Mouse (Mus musculus) liver, embryonic 12.5 days (tissue): Measurements from ENCODE around the gene Ano6. TPM values are rescaled to one million over a fixed set of nuclear protein-coding genes. Genes with fewer than 3 reads are reported as not detected.

Experiments
- ATAC-seq: fragments of 200-750 bp; cut with Nextera tagmentation; 2 replicates; pipeline ENCODE4 v1.8.0; 2017; ENCODE audit warnings: moderate number of reproducible peaks, mild to moderate bottlenecking, moderate library complexity
- H3K27ac ChIP-seq: fragments of 300-500 bp; sonication (generic); 2 replicates; pipeline ENCODE4 v1.5.1; 2016; ENCODE audit warnings: mild to moderate bottlenecking
- H3K27me3 ChIP-seq: fragments of 300-500 bp; sonication (generic); replicated peaks from 2 replicates; pipeline ENCODE4 v1.6.1; 2016; ENCODE audit warnings: mild to moderate bottlenecking, moderate library complexity
- H3K36me3 ChIP-seq: fragments of 300-500 bp; sonication (generic); 2 replicates; pipeline ENCODE4 v1.6.1; 2016; ENCODE audit warnings: mild to moderate bottlenecking, moderate library complexity
- H3K4me1 ChIP-seq: fragments of 300-500 bp; sonication (generic); 2 replicates; pipeline ENCODE4 v1.6.1; 2016
- H3K4me2 ChIP-seq: fragments of 300-500 bp; sonication (generic); 2 replicates; pipeline ENCODE4 v1.6.1; 2016; ENCODE audit warnings: mild to moderate bottlenecking, moderate library complexity
- H3K4me3 ChIP-seq: fragments of 300-500 bp; sonication (generic); 2 replicates; pipeline ENCODE4 v1.5.1; 2016; ENCODE audit warnings: mild to moderate bottlenecking, moderate library complexity
- H3K9ac ChIP-seq: fragments of 300-500 bp; sonication (generic); 2 replicates; pipeline ENCODE4 v1.6.1; 2016; ENCODE audit warnings: mild to moderate bottlenecking, moderate library complexity
- H3K9me3 ChIP-seq: fragments of 300-500 bp; sonication (generic); replicated peaks from 2 replicates; pipeline ENCODE4 v1.6.1; 2016; ENCODE audit warnings: mild to moderate bottlenecking, moderate library complexity
- WGBS: fragments of 180-500 bp; shearing (Covaris S2); methylation state at CpG from one replicate; pipeline ENCODE4 v1.1.7; 2016; ENCODE audit not compliant: insufficient replicate concordance; 5-methylcytosine and 5-hydroxymethylcytosine counted together
- polyA plus RNA-seq: library from polyadenylated mRNA; unstranded; fragments of >200 nt; fragmentation: Nextera tagmentation; extraction: Ambion mirVana; gene quantifications from 2 replicates; pipeline ENCODE4 v1.2.1, GENCODE M21; 2016

The Ano6 gene
- polyA plus RNA-seq, 1 experiment from 2014 or later = 14.7 TPM

DNA sequence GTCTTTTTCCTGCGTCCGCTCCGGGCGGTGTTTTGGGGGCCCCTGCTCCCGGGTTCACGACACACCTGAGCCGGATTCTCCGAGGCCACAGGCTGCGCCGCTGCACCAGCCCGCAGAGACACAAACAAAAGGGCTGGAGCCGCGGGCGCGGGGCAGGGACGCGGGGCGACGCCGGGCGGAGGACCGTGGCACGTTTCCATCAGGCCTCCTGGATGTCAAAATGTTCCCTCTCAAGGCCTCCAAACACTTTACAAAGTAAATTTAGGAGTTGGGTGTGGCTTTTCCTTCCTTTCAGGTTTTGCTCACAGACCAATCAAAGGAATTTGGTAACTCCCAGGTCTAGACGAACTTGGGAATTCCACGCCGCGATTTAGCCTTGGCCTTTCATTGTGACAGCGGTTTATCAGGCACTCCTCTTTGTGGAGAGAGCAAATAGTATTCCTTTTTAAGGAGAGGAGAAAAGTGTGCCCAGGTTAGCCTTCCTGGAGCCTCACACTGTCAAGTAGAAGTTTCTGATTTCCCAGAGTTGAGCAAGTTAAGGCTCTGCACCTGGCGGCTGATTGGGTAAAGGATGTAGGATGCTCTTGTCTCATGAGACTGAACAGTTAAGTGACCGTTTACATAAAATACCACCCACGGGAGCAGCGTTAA, 623 bp downstream of the Ano6 start:
- peak; percentile 36 for ATAC-seq
- Histone ChIP-seq H3K27ac (peak overlapping the region; percentile 68), H3K4me1 (peaks cover 55% of the 10 kb centered on the region), H3K9ac (peak overlapping the region; percentile 80), H3K4me3 (peak overlapping the region; percentile 75), H3K4me2 (peak overlapping the region; percentile 97), H3K36me3 (no peaks in the 10 kb centered on the region), H3K9me3 (no peaks in the 10 kb centered on the region), H3K27me3 (peaks cover 9% of the 10 kb centered on the region; the same call in 1 of the 2 replicates)
- WGBS = 2% methylated on average over 30 of the region's 32 CpGs

DNA sequence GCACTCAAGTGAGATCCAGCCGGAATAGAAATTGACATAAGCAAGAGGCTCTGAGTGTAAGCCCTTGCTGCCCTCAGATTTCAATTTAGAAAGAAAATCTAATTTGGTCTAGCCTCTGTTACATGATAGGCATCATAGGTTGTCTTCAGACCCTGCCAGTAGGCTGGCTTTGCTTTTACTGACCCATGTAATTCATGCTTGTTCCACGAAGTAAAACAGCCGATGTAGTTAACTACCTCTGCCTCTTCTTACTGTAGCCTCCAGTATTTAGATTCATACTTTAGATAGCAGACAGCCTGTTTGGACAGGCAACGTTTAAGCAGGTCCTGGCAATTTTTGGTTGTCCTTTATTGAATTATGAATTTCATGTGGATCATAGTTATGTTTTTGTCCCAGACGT, 1.2 kb downstream of the Ano6 start:
- Histone ChIP-seq H3K4me2 (peak overlapping the region; percentile 97), H3K9me3 (no peaks in the 10 kb centered on the region), H3K4me1 (peaks cover 55% of the 10 kb centered on the region), H3K27me3 (peaks cover 9% of the 10 kb centered on the region; the same call in 1 of the 2 replicates), H3K4me3 (peak overlapping the region; percentile 75), H3K9ac (peak overlapping the region; percentile 80; the same call in 1 of the 2 replicates), H3K27ac (no peak overlapping the region), H3K36me3 (no peaks in the 10 kb centered on the region)
- ATAC-seq = no peak
- WGBS = 53% methylated on average over 5 of the region's 5 CpGs

DNA sequence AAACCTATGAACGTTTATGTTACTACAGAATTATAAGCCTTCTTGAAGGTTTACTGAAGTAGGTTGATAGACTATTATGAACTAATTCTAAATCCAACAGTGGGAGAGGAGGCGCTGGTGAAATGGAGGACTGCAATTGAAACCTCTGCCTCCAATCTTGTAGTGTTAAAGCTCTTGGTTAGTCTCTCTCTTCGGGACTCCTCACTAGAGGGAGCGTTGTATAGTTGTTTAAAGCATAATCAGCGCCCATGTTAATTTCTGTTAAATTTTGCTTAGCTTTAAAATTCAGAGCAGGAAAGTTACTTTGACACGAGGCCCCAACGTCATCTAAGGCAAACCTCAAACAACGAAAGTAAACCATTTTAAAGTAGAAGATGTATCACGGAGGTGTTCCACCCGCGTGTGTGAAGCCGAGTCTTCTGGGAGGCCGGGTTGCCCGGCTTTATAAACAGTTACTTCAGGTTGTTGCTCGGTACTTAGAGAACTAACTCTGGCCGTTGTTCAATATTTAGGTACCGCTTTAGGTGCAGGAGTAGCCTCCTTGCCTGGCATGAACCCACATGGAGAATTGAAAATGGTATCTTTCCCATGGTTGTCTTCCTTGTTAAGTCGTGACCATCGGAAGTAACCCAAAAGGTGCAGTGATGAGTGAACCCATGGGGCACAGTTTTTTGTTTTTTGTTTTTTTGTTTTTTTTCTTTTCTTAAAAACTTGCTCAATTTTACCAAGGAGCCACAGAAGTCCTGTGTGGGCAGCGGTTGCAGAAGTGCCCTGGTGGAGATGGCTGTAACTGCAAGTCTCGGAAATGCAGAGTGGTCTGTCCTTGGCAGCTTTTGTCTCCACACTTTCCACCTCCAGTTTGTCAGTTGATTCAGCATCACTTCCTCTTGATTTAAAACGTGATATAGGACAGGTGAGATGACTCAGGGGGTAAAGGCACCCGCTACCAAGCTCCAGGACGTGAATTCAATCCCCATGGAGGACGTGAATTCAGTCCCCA, 1.9 kb downstream of the Ano6 start:
- no peaks in the 10 kb centered on the region for H3K9me3 ChIP-seq
- H3K27ac ChIP-seq = no peak overlapping the region
- 65% methylated on average over 25 of the region's 25 CpGs for WGBS
- H3K9ac ChIP-seq = 0 out of 2 replicates have a peak overlapping the region, but pooled peaks have one; percentile 80
- peak overlapping the region; percentile 97 for H3K4me2 ChIP-seq
- H3K36me3 ChIP-seq = 0 out of 2 replicates have a peak, but pooled peaks cover 5% of the 10 kb centered on the region
- ATAC-seq = no peak
- peak overlapping the region; percentile 75; the same call in 1 of the 2 replicates for H3K4me3 ChIP-seq
- peaks cover 59% of the 10 kb centered on the region for H3K4me1 ChIP-seq
- H3K27me3 ChIP-seq = peaks cover 9% of the 10 kb centered on the region; the same call in 1 of the 2 replicates

DNA sequence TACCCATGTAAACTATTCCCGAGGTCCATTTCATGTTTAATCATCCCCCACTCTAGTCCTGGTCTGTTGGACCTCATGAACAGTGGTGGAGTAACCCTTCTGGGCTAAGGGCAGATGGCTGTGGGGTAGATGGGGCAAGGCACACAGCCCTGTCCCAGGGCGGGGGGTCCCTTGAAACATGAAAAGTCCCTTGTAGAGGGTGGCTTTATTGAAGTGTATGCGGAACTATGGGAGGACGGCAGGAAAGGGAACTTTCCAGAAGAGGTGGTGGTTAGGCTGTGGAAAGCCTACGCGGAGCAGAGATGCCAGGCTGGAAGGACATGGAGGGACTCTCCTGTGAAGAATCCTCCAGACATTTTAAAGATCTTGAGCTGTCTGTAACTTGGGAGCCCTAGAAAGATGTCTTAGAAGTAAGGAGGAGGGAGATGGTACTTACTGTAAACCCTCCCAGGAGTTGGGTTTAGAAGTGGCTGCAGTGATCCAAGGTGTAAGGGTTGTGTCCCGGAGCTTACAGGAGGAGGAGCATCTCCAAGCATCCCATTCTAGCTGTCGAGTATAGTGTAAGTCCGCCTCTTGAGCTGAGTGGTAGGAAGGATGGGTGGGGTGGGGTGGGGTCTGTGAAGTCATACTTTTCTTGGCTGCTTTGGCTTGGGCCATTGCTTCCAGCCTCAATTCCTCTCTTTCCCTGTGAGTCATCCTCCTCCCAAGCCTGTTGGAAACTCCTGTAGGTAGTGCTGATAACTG, 3.3 kb downstream of the Ano6 start:
- H3K36me3 ChIP-seq = 0 out of 2 replicates have a peak, but pooled peaks cover 6% of the 10 kb centered on the region
- H3K27me3 ChIP-seq = peaks cover 9% of the 10 kb centered on the region; the same call in 1 of the 2 replicates
- H3K4me3 ChIP-seq = no peak overlapping the region
- no peak overlapping the region for H3K27ac ChIP-seq
- H3K4me2 ChIP-seq = peak overlapping the region; percentile 34
- no peak for ATAC-seq
- H3K4me1 ChIP-seq = peaks cover 68% of the 10 kb centered on the region
- H3K9ac ChIP-seq = no peak overlapping the region
- WGBS = 71% methylated on average over 9 of the region's 9 CpGs
- H3K9me3 ChIP-seq = no peaks in the 10 kb centered on the region

DNA sequence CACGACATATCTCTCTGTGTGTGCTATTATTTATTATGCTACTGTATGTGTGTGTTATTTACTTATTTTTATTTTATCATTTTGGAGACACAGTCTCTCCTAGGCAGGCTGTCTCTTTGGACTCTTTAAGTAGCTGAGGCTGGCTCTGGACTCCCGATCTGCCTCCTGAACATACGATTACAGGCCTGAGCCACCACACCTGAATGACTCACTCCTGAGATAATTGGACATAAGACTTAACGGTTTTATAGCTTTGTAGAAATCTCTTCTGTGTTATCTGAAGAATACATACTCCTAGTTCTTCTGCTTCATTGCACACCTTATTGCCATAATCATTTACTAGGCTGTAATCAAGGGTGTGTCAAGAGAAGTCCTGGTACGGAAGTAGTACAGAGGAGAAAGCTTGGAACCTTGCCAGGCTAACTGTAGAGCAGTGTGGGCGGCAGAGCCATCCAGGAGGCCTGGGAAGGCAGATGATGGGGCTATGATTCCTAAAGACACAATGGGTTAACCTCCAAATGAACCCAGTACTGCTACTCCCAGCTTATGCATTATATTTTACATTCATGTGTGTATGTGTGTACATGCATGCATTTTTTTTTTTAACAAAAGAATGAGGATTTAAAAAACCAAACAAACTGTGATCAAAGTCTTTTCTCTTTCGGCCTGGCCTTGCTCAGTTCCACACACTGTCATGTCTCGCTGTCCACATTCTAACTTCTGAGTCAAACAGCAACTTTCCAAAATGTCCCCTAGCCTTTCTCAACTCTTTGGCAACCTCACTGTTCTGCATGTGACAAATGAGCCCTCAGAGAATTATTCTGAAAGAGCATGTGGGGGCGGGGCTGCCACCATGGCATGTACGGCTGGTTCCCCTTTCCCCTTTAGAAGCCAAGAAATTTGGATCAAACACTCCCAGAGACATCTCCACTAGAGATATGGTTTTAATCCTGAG, 4.2 kb downstream of the Ano6 start:
- Histone ChIP-seq H3K9ac (no peak overlapping the region), H3K36me3 (0 out of 2 replicates have a peak, but pooled peaks cover 6% of the 10 kb centered on the region), H3K4me3 (no peak overlapping the region), H3K9me3 (no peaks in the 10 kb centered on the region), H3K27me3 (peaks cover 9% of the 10 kb centered on the region; the same call in 1 of the 2 replicates), H3K4me2 (no peak overlapping the region), H3K4me1 (peaks cover 63% of the 10 kb centered on the region), H3K27ac (peak overlapping the region; percentile 40; the same call in 1 of the 2 replicates)
- no peak for ATAC-seq
- WGBS = 50% methylated on average over 10 of the region's 10 CpGs

DNA sequence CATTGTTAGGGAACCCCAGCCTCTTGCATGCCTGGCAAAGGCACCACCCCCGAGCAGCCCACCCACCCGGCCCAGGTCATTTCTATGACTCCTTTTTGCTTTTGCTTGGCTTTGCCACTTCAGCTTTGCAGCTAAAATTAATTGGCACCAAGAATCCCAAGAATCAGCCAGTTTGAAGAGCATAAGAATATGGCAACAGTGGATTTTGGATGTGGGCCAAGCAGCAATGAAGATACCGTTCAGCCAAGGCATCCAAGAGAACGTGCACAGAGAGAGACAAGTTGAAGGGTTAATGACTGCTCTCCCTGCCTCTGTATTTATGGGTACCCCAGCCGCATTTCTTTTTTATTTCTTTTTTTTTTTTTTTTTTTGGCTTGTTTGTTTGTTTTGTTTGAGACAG, 5.4 kb downstream of the Ano6 start:
- Histone ChIP-seq H3K4me1 (peaks cover 56% of the 10 kb centered on the region), H3K4me3 (no peak overlapping the region), H3K36me3 (0 out of 2 replicates have a peak, but pooled peaks cover 6% of the 10 kb centered on the region), H3K9ac (no peak overlapping the region), H3K27ac (no peak overlapping the region), H3K4me2 (no peak overlapping the region), H3K9me3 (no peaks in the 10 kb centered on the region), H3K27me3 (peaks cover under 1% of the 10 kb centered on the region; the same call in 1 of the 2 replicates)
- no peak for ATAC-seq
- WGBS = 68% methylated on average over 5 of the region's 5 CpGs

DNA sequence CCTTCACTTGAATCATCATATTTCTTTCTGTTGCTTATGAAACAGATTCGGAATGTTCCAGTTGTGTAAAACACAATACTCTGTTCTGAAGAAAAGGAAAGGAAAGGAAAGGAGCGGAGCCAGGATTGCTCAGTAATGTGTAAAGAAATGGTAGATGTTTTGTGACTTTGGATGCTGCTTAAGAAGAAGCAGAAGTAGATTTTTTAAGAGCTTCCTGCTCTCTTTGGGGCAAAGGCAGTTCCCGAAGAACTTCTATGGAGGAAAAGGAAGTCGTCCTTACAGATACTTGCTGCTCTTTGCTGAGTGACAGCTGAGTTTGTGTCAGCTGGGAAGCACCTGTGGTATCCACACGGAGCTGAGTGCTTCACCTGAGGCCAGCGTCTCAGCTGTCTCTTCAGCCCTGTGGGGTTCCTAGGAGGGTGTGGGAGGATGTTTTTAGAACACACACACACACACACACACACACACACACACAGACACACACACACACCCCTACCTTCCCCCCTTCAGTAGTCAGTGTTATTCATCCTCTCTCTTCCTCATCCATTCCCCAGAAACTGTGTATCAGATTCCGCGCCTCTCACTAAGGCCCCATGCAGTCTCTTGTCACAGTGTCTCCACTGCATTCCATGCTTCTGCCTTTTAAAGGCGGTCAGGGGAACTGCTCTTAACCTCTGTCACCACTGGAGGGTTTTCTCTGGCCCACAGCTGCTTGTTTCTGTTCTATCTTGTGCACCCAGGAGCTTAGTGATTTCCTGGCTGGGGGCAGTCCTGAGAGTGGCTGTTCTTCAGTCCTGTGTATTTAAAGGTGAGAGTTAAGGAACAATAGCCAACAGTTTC, 6.7 kb downstream of the Ano6 start:
- Histone ChIP-seq H3K9me3 (no peaks in the 10 kb centered on the region), H3K27me3 (no peaks in the 10 kb centered on the region), H3K4me1 (peaks cover 54% of the 10 kb centered on the region), H3K9ac (no peak overlapping the region), H3K4me3 (no peak overlapping the region), H3K4me2 (no peak overlapping the region), H3K36me3 (0 out of 2 replicates have a peak, but pooled peaks cover 6% of the 10 kb centered on the region), H3K27ac (0 out of 2 replicates have a peak overlapping the region, but pooled peaks have one; percentile 10)
- WGBS = 41% methylated on average over 9 of the region's 9 CpGs
- no peak for ATAC-seq

DNA sequence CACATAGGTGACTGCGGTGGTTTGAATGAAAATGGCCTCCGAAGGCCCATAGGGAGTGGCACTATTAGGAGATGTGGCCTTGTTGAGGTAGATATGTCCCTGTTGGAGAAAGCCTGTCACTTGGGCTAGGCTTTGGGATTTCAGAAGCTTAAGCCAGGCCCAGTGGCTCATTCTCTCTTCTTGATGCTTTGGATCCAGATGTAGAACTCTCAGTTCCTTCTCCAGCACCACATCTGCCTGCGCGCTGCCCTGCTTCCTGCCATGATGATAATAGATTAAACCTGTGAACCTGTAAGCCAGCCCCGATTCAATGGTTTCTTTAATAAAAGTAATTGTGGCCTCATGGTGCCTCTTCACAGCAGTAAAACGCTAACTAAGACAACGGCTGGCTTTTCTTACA, 7.6 kb downstream of the Ano6 start:
- no peak overlapping the region for H3K4me3 ChIP-seq
- ATAC-seq = no peak
- no peak overlapping the region for H3K27ac ChIP-seq
- no peak overlapping the region for H3K9ac ChIP-seq
- H3K4me2 ChIP-seq = no peak overlapping the region
- H3K27me3 ChIP-seq = no peaks in the 10 kb centered on the region
- H3K9me3 ChIP-seq = no peaks in the 10 kb centered on the region
- 81% methylated on average over 7 of the region's 7 CpGs for WGBS
- peaks cover 55% of the 10 kb centered on the region for H3K4me1 ChIP-seq
- H3K36me3 ChIP-seq = 0 out of 2 replicates have a peak, but pooled peaks cover 6% of the 10 kb centered on the region

DNA sequence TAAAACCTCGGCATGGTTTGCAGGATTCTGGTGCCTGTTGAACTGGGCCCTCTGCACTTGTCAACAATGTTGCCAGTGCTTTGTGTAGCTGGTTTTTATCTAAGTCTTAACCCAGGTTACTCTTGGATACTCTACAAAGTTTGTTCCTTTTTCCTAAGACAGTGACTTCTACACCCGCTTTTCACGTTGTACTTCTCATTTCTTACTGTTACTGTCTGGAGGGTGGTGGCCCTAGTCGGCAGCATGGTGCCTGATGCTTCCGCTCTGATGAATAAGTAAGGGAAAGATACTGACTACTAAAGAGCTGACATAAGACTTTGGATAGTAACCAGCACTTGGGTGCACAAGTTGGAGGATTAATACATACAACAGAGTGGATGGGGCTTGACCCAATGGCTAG, 9.0 kb downstream of the Ano6 start:
- Histone ChIP-seq H3K4me2 (no peak overlapping the region), H3K27ac (no peak overlapping the region), H3K9me3 (no peaks in the 10 kb centered on the region), H3K27me3 (no peaks in the 10 kb centered on the region), H3K4me1 (peaks cover 52% of the 10 kb centered on the region), H3K36me3 (0 out of 2 replicates have a peak, but pooled peaks cover 6% of the 10 kb centered on the region), H3K9ac (no peak overlapping the region), H3K4me3 (no peak overlapping the region)
- ATAC-seq = no peak
- WGBS = 64% methylated on average over 5 of the region's 5 CpGs

DNA sequence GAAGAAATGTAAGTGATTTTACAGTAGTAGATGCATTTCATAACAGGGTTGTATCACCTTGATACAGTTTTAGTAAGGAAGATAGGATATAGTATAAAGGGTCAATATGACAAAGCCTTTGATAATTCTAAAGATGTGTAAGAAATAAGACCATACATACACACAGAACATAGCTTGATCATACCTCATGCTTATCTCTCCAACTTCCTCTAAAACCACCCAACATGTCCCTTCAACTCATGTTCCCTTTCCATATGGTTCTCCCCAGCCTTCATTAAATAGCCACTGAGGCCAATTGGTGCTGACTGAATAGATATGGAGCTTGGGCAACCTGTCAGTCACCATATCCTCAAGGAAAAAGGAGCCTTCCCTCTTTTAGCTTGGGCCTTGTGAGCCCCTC, 9.4 kb downstream of the Ano6 start:
- H3K9ac ChIP-seq = no peak overlapping the region
- ATAC-seq = no peak
- H3K27me3 ChIP-seq = no peaks in the 10 kb centered on the region
- no peak overlapping the region for H3K4me3 ChIP-seq
- peaks cover 51% of the 10 kb centered on the region for H3K4me1 ChIP-seq
- no peaks in the 10 kb centered on the region for H3K9me3 ChIP-seq
- no peak overlapping the region for H3K27ac ChIP-seq
- H3K36me3 ChIP-seq = 0 out of 2 replicates have a peak, but pooled peaks cover 6% of the 10 kb centered on the region
- H3K4me2 ChIP-seq = no peak overlapping the region
